Mouse (Mus musculus): ENCODE results near the gene Sult4a1.

Sult4a1 gene

DNA sequence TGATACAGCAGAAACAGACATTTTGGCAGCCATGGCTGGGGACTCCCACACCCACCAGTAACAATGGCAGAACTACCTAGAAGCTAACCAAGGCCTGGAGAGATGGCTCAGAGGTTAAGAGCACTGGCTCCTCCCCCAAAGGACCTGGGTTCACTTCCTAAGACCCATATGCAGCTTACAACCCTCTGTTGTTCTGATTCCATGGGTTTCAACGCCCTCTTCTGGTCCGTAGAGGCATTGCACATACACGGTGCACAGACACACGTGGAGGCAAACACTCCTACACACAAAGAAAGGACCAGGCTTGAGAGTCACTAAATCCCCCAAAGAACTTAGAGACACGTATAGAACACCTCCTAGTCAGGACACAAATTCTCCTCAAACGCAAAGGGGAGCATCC lies 60.0 kb downstream of the Sult4a1 start:
- no peak for DNase-seq (ENCODE audit: low spot score in 2 of 2)

DNA sequence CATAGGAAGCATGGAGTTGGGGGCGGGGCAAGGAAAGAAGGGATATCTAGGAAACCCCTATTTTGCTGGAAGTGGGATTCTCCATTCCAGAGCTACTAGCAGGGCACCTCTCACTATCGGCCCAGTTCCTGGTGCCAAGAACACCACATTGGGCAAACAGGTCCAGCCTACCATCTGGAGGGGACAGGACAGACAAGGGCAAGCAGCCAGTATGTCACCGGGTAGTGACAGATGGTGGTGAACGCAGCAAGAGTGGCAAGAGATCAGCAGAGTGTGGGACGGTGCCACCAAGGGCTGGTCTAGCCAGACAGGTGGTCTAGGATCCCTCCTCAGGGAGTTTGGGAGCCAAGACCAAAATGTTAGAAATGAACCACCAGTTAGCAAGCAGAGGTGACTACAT lies 68.5 kb downstream of the Sult4a1 start:
- DNase-seq (ENCODE audit: low spot score in 2 of 2): no peak

Measured in urinary bladder, postnatal 4 days (tissue).